Mouse (Mus musculus): ENCODE results near the gene Fcgrt. TPM values are rescaled to one million over a fixed set of nuclear protein-coding genes. Genes with fewer than 3 reads are reported as not detected.
"Not testable (repeated sequence)": the region's sequence is repeated elsewhere in the genome, so short reads cannot be mapped to it uniquely, and the experiment has no call there.

Fcgrt gene
- polyA plus RNA-seq (2015; fragmentation: Nextera tagmentation; extraction: Ambion mirVana) = 16.6 and 17.8 TPM in 2 replicates

DNA sequence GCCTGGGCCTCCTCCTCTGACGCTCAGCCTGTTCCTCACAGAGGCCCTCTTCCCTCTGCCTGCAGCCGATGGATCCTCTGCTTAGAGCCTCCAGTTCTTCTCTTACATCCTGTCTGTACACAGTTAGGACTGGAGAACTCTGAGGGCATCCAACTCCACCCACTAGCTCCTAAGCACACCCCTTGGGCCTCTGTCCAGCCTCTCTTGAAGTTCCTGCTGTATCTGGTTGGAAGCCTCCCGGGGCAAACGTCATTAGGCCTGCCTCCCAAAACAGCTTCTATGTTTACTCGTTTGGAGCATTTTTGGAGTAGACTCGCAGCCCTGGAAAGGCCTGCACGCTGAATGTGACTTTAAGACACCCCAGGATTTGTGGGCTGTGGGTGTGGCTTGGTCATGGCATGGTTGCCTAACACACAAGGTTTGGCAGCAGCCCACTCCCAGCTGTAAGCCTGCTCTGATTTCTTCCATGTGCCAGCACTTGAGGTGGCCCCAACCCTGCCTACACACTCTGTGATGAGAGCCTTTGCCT, at the start of gene Fcgrt:
Gene Fcgrt, minus strand, starts transcription at position 200 of the 529 bp plus-strand sequence.
- no peak within 1 kb of the TSS for H3K27ac ChIP-seq (replicated peaks)
- WGBS = 70% methylated on average over 7 of the region's 7 CpGs
- H3K36me3 ChIP-seq = no peaks in the 10 kb centered on the region
- H3K9ac ChIP-seq (replicated peaks) = no peak within 1 kb of the TSS
- H3K27me3 ChIP-seq = no peaks in the 10 kb centered on the region
- ATAC-seq (replicated peaks) = no peak
- H3K4me3 ChIP-seq = no peak within 1 kb of the TSS
- H3K9me3 ChIP-seq = no peaks in the 10 kb centered on the region
- no peaks in the 10 kb centered on the region for H3K4me1 ChIP-seq
- no peak within 1 kb of the TSS for H3K4me2 ChIP-seq (replicated peaks)

DNA sequence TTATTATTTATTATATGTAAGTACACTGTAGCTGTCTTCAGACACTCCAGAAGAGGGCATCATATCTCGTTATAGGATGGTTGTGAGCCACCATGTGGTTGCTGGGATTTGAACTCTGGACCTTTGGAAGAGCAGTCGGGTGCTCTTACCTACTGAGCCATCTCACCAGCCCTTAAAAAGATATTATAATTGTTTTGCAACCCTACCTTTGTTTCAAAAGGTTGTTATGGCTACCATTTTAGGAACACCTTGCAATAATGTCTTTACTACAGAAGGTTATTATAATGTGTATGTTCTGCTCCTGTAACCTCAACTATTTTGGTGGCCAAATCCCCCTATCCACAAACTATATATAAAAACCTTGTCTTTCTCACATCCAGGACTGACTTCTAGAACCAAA, 49.4 kb upstream of the Fcgrt start:
- H3K4me2 ChIP-seq (replicated peaks) = peak overlapping the region; percentile 73; the same call in 1 of the 2 replicates

DNA sequence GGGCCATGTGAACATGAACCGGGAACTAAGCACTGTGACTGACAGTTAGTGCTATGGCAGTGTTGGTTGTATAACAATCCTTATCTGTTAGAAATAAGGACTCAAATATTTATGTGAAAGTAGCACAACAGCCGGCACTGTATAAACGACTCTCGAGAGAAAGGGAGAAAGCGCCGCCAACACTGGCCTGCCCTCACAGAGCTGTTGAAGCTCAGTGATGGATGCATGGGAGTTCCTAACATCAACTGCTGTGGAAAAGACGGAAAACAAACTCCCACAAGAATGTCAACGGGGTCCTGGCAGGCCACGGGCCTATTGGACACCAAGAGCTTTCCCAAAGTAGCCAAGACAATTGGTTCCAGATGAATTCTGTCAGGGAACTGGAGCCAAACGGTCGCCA, 47.7 kb upstream of the Fcgrt start:
- Histone ChIP-seq H3K27me3 (no peaks in the 10 kb centered on the region), H3K4me3 (no peak overlapping the region), H3K4me1 (peaks cover 21% of the 10 kb centered on the region), H3K36me3 (no peaks in the 10 kb centered on the region), H3K27ac (replicated peaks) (no peak overlapping the region), H3K4me2 (replicated peaks) (no peak overlapping the region), H3K9me3 (no peaks in the 10 kb centered on the region), H3K9ac (replicated peaks) (no peak overlapping the region)
- 38% methylated on average over 11 of the region's 11 CpGs for WGBS
- no peak for ATAC-seq (replicated peaks)

More for the DNA sequence above, 49.4 kb upstream of the Fcgrt start:
- not testable (repeated sequence) for H3K9me3 ChIP-seq; H3K36me3 ChIP-seq; H3K27me3 ChIP-seq; H3K9ac ChIP-seq (replicated peaks); H3K27ac ChIP-seq (replicated peaks); ATAC-seq (replicated peaks)
- H3K4me1 ChIP-seq = peaks cover 21% of the 10 kb centered on the region
- H3K4me3 ChIP-seq = 0 out of 2 replicates have a peak overlapping the region, but pooled peaks have one; percentile 79
- WGBS = 91% methylated on average over 2 of the region's 2 CpGs

DNA sequence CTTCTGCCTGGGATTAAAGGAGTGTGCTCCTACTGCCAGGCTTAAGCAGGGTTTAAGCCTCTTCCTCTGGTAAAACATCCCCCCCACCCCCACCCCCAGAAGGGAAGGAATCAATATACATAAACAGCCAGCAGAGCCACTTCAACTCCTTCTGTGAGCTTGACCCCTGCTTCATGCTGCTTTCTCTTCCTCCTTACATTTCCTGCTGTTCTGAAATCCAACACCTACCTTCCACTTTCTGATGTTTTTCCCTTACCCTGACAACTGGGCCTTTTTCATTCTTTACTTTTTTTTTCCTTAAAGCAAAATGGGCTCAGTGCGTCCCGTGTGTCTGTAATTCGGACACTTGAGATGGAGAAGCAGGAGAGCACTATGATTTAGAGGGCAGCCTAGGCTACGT, 46.7 kb upstream of the Fcgrt start:
- Histone ChIP-seq H3K36me3 (no peaks in the 10 kb centered on the region), H3K9me3 (no peaks in the 10 kb centered on the region), H3K9ac (replicated peaks) (0 out of 2 replicates have a peak overlapping the region, but pooled peaks have one; percentile 10), H3K4me2 (replicated peaks) (no peak overlapping the region), H3K27ac (replicated peaks) (no peak overlapping the region), H3K27me3 (no peaks in the 10 kb centered on the region), H3K4me1 (peaks cover 21% of the 10 kb centered on the region), H3K4me3 (no peak overlapping the region)
- WGBS = 72% methylated on average over 4 of the region's 4 CpGs
- ATAC-seq (replicated peaks) = no peak

DNA sequence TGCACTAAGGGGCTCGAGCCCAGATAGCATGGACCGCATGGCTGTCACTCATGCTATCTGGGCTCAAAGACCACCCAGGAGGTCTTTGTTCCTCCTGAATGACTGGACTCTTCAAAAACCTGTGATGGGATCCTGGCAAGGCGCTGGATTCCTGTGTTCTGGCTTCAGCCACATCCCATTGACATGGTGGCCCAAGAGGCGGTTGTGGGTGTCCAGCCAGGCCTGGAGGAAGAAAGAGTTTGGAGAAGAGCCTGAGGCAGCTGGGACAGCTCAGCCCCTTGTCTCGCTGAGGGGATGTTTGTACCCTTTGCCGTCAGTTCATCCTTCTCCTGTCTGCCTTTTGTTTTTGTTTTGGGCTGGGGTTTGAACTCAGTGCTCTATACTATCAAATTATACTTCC, 45.9 kb upstream of the Fcgrt start:
- no peak overlapping the region for H3K9ac ChIP-seq (replicated peaks)
- 25% methylated on average over 6 of the region's 6 CpGs for WGBS

DNA sequence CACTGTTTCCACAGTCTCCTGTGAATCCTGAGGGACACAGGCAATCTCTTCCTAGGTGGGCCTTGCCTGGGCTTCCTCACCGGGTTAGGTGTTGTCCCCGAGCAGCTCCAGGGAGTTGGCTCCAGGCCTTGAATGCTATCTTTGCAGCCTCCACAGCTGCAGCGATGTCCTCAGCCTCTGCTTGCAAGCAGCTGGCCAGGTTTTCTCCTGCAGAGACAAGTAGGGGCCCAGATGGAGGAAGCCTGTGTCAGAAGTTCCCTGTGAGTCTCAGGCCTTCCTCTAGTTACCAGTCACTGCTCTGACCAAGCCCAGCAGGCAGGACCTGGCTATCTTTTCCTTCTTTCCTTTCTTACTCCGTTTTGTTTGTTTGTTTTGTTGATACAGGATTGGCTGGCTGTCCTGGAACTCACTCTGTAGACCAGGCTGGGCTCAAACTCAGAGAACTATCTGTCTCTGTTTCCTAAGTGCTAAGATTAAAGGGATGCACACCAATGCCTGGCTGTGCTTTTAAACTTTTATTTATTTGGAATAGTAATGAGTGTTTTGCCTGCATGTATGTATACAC, 45.0 kb upstream of the Fcgrt start:
- H3K27ac ChIP-seq (replicated peaks) = no peak overlapping the region
- no peaks in the 10 kb centered on the region for H3K9me3 ChIP-seq
- peaks cover 13% of the 10 kb centered on the region for H3K4me1 ChIP-seq
- H3K4me3 ChIP-seq = no peak overlapping the region
- ATAC-seq (replicated peaks) = no peak
- H3K4me2 ChIP-seq (replicated peaks) = no peak overlapping the region
- H3K9ac ChIP-seq (replicated peaks) = no peak overlapping the region
- no peaks in the 10 kb centered on the region; the same call in 1 of the 2 replicates for H3K36me3 ChIP-seq
- no peaks in the 10 kb centered on the region for H3K27me3 ChIP-seq
- WGBS = 67% methylated on average over 4 of the region's 4 CpGs

More for the DNA sequence above, 45.9 kb upstream of the Fcgrt start:
- H3K9me3 ChIP-seq = no peaks in the 10 kb centered on the region
- H3K27ac ChIP-seq (replicated peaks) = no peak overlapping the region
- H3K4me1 ChIP-seq = peaks cover 15% of the 10 kb centered on the region
- H3K4me2 ChIP-seq (replicated peaks) = no peak overlapping the region
- H3K27me3 ChIP-seq = no peaks in the 10 kb centered on the region
- H3K36me3 ChIP-seq = no peaks in the 10 kb centered on the region; the same call in 1 of the 2 replicates
- ATAC-seq (replicated peaks) = no peak
- H3K4me3 ChIP-seq = no peak overlapping the region

DNA sequence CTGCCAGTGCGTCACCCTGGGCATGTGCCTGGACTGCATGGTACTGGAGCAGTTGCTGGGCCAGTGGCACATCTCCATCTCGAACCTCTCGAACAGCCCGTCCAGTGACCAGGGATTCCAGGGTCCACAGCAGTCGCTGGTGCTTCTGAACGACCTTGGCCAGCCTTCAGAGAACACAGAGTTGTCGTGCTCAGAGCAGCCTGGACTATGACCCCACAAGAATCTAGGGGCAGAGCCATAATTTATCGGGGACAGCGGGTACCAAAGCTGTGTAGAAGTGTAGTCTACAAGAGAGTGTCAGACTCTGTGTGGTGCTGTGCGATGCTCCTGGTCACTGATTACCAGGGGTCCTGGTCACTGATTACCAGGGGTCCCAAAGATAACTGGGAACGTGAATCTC, 44.2 kb upstream of the Fcgrt start:
- Histone ChIP-seq H3K27ac (replicated peaks) (no peak overlapping the region), H3K4me3 (no peak overlapping the region), H3K4me2 (replicated peaks) (no peak overlapping the region), H3K9ac (replicated peaks) (no peak overlapping the region), H3K27me3 (no peaks in the 10 kb centered on the region), H3K9me3 (no peaks in the 10 kb centered on the region), H3K36me3 (no peaks in the 10 kb centered on the region; the same call in 1 of the 2 replicates), H3K4me1 (peaks cover 9% of the 10 kb centered on the region)
- WGBS = 93% methylated on average over 11 of the region's 11 CpGs
- no peak for ATAC-seq (replicated peaks)

DNA sequence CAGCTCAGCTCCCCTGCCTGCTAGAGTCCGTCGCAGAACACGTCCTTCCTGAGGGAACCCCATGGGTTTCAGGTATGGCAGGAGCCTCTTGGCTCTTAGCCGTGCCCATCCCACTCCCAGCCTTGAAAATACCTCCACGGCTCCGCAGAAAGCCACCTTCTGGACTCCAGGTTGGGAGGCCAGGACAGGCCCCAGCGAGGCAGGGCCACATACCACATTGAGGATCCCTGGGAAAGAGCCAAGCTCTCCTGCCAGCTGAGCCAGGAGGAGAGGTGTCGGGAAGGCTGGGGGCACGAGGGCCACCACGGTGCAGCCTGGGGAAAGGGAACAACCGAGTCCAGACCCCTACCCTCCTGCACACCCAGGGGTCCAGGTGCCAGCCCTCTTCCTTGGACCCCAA, 43.6 kb upstream of the Fcgrt start:
- ATAC-seq (replicated peaks) = no peak
- H3K27ac ChIP-seq (replicated peaks) = no peak overlapping the region
- H3K4me2 ChIP-seq (replicated peaks) = no peak overlapping the region
- H3K9ac ChIP-seq (replicated peaks) = no peak overlapping the region
- H3K4me3 ChIP-seq = no peak overlapping the region
- WGBS = 90% methylated on average over 11 of the region's 11 CpGs
- H3K27me3 ChIP-seq = no peaks in the 10 kb centered on the region
- no peaks in the 10 kb centered on the region for H3K9me3 ChIP-seq
- no peaks in the 10 kb centered on the region; the same call in 1 of the 2 replicates for H3K36me3 ChIP-seq
- H3K4me1 ChIP-seq = peaks cover 9% of the 10 kb centered on the region

DNA sequence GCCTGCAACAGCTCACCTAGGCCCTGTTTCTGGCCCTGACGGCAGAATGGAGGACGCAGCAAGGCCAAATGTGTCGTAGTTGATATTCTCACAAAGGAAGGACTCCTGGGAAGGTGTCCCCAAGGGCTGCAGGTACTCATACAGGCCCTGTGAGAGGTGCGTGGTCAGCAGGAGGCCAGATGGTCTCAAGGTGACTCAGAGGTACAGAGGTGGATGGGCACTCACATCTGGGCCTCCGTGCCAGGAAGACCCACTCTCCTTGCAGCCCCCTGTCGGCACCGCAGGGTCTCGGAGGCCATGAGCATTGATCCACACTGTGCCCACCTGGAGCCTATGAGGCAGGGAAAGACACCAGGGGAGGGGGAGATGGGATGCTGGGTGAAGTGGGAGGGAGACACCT, 41.8 kb upstream of the Fcgrt start:
- Histone ChIP-seq H3K27me3 (no peaks in the 10 kb centered on the region), H3K4me1 (no peaks in the 10 kb centered on the region), H3K9me3 (no peaks in the 10 kb centered on the region), H3K4me2 (replicated peaks) (no peak overlapping the region), H3K27ac (replicated peaks) (no peak overlapping the region), H3K4me3 (no peak overlapping the region), H3K9ac (replicated peaks) (no peak overlapping the region), H3K36me3 (no peaks in the 10 kb centered on the region; the same call in 1 of the 2 replicates)
- ATAC-seq (replicated peaks) = no peak
- 92% methylated on average over 8 of the region's 8 CpGs for WGBS

DNA sequence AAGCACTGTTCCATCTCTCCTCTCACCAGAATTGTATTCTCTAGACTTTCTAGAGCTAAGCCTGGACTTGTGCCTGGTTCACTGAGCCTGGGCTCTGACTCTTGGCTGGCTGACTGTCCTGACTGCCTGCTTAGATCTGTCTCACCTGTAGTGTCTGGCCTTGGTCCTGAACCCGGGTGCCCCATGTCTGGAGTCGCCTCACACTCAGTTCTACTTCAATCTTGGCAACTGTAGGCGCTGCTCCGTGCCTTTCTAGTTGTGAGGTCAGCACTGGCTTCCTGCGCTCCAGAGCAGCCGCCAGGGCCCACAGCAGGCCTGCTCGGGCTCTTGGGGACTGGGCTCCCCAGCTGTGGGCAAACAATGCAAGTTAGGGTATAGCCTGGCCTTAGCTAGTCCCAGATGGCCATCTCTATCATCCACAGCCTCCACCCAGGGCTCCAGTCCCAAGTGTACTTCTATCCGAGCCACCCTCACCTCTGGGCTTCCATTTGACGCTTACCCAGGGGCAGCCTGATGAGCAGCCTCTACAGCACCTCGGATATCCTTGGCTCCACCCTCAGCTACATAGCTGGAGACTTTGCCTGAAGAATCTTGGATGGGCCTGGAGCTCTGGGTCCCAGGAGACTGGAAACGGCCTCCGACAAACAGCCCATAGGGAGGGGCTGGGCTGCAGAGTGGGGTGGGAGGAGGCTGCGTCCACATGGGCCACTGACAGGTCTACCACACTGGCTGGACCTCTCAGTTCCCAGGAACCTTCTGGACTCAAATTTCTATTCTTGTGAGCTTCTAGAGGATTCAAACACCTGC, 40.9 kb upstream of the Fcgrt start:
- Histone ChIP-seq H3K4me2 (replicated peaks) (no peak overlapping the region), H3K27me3 (no peaks in the 10 kb centered on the region), H3K4me3 (no peak overlapping the region), H3K9ac (replicated peaks) (no peak overlapping the region), H3K9me3 (no peaks in the 10 kb centered on the region), H3K4me1 (no peaks in the 10 kb centered on the region), H3K27ac (replicated peaks) (no peak overlapping the region), H3K36me3 (no peaks in the 10 kb centered on the region; the same call in 1 of the 2 replicates)
- no peak for ATAC-seq (replicated peaks)
- WGBS = 91% methylated on average over 13 of the region's 13 CpGs

DNA sequence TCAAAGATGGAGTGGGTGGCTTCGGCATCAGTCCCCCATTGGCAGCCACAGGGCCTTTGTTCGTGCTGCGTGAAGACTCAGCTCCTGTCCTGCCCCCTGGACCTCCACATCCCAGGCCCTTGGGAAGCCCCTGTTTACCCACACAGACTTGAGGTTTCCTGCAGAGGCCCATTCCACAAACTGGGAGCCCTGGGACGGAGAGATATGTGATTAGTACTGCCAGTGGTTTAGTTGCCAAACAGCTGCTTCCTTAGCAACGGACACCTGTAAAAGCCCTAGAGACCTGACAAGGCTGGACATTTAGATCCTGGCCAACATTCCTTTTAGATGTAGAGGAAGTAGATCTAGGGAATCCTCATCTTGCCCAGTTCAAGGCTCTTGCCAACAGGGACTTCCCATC, 38.3 kb upstream of the Fcgrt start:
- Histone ChIP-seq H3K27me3 (no peaks in the 10 kb centered on the region), H3K4me1 (no peaks in the 10 kb centered on the region), H3K4me2 (replicated peaks) (no peak overlapping the region), H3K4me3 (no peak overlapping the region), H3K27ac (replicated peaks) (no peak overlapping the region), H3K9me3 (no peaks in the 10 kb centered on the region), H3K36me3 (no peaks in the 10 kb centered on the region; the same call in 1 of the 2 replicates), H3K9ac (replicated peaks) (no peak overlapping the region)
- no peak for ATAC-seq (replicated peaks)
- WGBS = 94% methylated on average over 5 of the region's 5 CpGs

DNA sequence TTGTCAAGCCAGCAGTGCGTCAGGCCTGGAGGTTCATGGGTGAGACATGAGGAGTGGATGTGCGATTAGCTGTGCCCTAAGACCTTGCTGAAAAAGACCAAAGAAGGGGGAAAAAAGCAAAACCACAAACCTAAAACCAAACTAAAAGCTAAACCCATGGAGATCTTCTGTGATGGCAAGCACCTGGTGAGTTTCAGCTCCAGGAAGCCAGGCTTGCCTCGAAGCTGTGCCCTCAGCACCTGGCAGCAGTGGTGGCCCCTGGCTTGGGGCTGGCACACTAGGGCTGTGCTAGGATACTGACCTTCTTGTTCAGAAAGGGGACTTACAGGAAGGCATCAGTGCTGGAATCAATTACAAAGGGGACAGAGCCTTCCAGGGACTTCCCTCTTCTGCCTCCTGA, 37.7 kb upstream of the Fcgrt start:
- no peak overlapping the region for H3K27ac ChIP-seq (replicated peaks)
- H3K4me2 ChIP-seq (replicated peaks) = no peak overlapping the region
- peaks cover 2% of the 10 kb centered on the region; the same call in 1 of the 2 replicates for H3K4me1 ChIP-seq
- no peak for ATAC-seq (replicated peaks)
- 92% methylated on average over 3 of the region's 3 CpGs for WGBS
- H3K9me3 ChIP-seq = no peaks in the 10 kb centered on the region
- H3K4me3 ChIP-seq = no peak overlapping the region
- no peak overlapping the region for H3K9ac ChIP-seq (replicated peaks)
- no peaks in the 10 kb centered on the region; the same call in 1 of the 2 replicates for H3K36me3 ChIP-seq
- no peaks in the 10 kb centered on the region for H3K27me3 ChIP-seq
